Mouse (Mus musculus): Measurements from ENCODE around the gene Rtn4r. TPM values are rescaled to one million over a fixed set of nuclear protein-coding genes. Genes with fewer than 3 reads are reported as not detected.

The Rtn4r gene
- polyA plus RNA-seq, 1 experiment from 2014 or later: 5.4 TPM

Small RNAs within 50 kb of the gene (microRNA-seq; reads per million reads assigned to microRNA genes)
- not detected for gene Mir6366

Other genes with a start within 250 kb of the Rtn4r start
- 0.43 and 0.97 TPM in 2 replicates for gene Gm20518, start 236.0 kb upstream of the Rtn4r start, polyA plus RNA-seq (2016; fragmentation: Nextera tagmentation; extraction: Ambion mirVana)
- 0.10 TPM in 1 of 2 replicates, not detected in the other for gene Tssk1, start 233.4 kb upstream of the Rtn4r start, polyA plus RNA-seq (2016; fragmentation: Nextera tagmentation; extraction: Ambion mirVana)
- 97.9 and 106 TPM in 2 replicates for gene Dgcr2, start 229.1 kb upstream of the Rtn4r start, polyA plus RNA-seq (2016; fragmentation: Nextera tagmentation; extraction: Ambion mirVana)
- not detected in 2 replicates for gene Tssk2, start 229.0 kb upstream of the Rtn4r start, polyA plus RNA-seq (2016; fragmentation: Nextera tagmentation; extraction: Ambion mirVana)
- 54.2 and 55.4 TPM in 2 replicates for gene Ess2, start 216.3 kb upstream of the Rtn4r start, polyA plus RNA-seq (2016; fragmentation: Nextera tagmentation; extraction: Ambion mirVana)
- gene Gsc2, start 212.6 kb upstream of the Rtn4r start, polyA plus RNA-seq (2016; fragmentation: Nextera tagmentation; extraction: Ambion mirVana): 0.45 TPM in 1 of 2 replicates, not detected in the other
- 108 and 109 TPM in 2 replicates for gene Slc25a1, start 199.4 kb upstream of the Rtn4r start, polyA plus RNA-seq (2016; fragmentation: Nextera tagmentation; extraction: Ambion mirVana)
- not detected in 2 replicates for gene Vpreb2, start 147.2 kb upstream of the Rtn4r start, polyA plus RNA-seq (2016; fragmentation: Nextera tagmentation; extraction: Ambion mirVana)
- gene Dgcr6, start 74.8 kb upstream of the Rtn4r start, polyA plus RNA-seq (2016; fragmentation: Nextera tagmentation; extraction: Ambion mirVana): 149 and 150 TPM in 2 replicates
- 5.9 and 7.7 TPM in 2 replicates for gene Prodh, start 37.4 kb upstream of the Rtn4r start, polyA plus RNA-seq (2016; fragmentation: Nextera tagmentation; extraction: Ambion mirVana)
- gene Ccdc188, start 90.2 kb downstream of the Rtn4r start, polyA plus RNA-seq (2016; fragmentation: Nextera tagmentation; extraction: Ambion mirVana): not detected in 2 replicates
- 15.7 and 16.9 TPM in 2 replicates for gene Zdhhc8, start 107.5 kb downstream of the Rtn4r start, polyA plus RNA-seq (2016; fragmentation: Nextera tagmentation; extraction: Ambion mirVana)
- gene Trmt2a, start 121.0 kb downstream of the Rtn4r start, polyA plus RNA-seq (2016; fragmentation: Nextera tagmentation; extraction: Ambion mirVana): 111 and 118 TPM in 2 replicates
- 983 and 1,008 TPM in 2 replicates for gene Ranbp1, start 121.1 kb downstream of the Rtn4r start, polyA plus RNA-seq (2016; fragmentation: Nextera tagmentation; extraction: Ambion mirVana)
- gene Gm49776, start 130.7 kb downstream of the Rtn4r start, polyA plus RNA-seq (2016; fragmentation: Nextera tagmentation; extraction: Ambion mirVana): 3.4 TPM in 1 of 2 replicates, not detected in the other
- 40.8 and 44.2 TPM in 2 replicates for gene Dgcr8, start 161.6 kb downstream of the Rtn4r start, polyA plus RNA-seq (2016; fragmentation: Nextera tagmentation; extraction: Ambion mirVana)
- gene Tango2, start 220.5 kb downstream of the Rtn4r start, polyA plus RNA-seq (2016; fragmentation: Nextera tagmentation; extraction: Ambion mirVana): 40.7 and 41.5 TPM in 2 replicates
- gene Arvcf, start 220.5 kb downstream of the Rtn4r start, polyA plus RNA-seq (2016; fragmentation: Nextera tagmentation; extraction: Ambion mirVana): 115 and 126 TPM in 2 replicates

Data from forebrain, embryonic 12.5 days (tissue).